Mouse (Mus musculus): Measurements from ENCODE around the gene Upp2.
A peak's percentile ranks its signal among the peaks of the same experiment; 100 is the strongest.

Upp2 gene

DNA sequence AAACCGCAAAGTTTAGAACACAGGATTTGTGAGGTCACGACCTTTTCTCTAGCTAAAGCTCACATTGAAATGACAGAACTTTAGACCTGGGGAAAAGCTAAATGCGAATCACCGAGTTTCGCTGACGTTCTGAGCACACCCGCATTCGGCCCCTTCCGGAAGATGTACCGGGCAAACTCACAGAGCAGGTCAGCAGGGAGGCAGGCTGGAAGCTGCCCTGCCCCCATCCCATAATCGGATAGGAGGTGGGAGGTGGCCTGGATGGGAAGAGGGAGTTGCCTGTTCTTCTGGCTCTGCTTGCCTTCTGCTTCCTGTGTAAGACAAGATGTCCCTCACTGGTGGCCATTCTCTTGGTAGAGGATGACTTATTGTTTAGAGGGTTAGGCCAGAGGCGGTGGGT lies 112.9 kb downstream of the Upp2 start:
- DNase-seq (ENCODE audit: low spot score in 2 of 2): no peak

- peak; percentile 55 to 67 for DNase-seq (ENCODE audit: low spot score in 2 of 2)
Measured at GRCm38 (mm10) chr2:58680794-58681193, 113.7 kb downstream of the Upp2 start.

- no peak for DNase-seq (ENCODE audit: low spot score in 2 of 2)
Measured at GRCm38 (mm10) chr2:58681394-58681793, 114.3 kb downstream of the Upp2 start.

DNA sequence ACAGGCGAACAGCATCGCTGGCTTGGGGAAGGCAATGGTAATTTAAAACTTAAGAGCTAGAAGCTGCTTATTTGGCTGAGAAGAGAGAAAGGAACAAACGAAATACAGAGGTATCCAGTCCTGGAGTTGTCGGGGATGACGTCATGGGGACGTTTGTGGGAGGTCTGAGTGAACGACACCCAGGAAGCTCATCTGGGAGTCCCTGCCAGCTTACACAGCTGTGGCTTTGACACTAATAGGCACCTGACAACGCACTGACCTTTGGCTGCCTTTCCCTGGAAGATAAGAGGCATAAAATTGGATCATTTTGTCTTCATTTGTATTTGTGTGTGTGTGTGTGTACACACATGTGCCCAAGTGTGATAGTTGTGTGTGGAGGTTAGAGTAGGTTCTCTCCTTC lies 130.4 kb downstream of the Upp2 start:
- DNase-seq (ENCODE audit: low spot score in 2 of 2): no peak

GRCm38 (mm10) chr2:58699931-58700330 lies 132.8 kb downstream of the Upp2 start:
- peak; percentile 66 to 67 for DNase-seq (ENCODE audit: low spot score in 2 of 2)

DNA sequence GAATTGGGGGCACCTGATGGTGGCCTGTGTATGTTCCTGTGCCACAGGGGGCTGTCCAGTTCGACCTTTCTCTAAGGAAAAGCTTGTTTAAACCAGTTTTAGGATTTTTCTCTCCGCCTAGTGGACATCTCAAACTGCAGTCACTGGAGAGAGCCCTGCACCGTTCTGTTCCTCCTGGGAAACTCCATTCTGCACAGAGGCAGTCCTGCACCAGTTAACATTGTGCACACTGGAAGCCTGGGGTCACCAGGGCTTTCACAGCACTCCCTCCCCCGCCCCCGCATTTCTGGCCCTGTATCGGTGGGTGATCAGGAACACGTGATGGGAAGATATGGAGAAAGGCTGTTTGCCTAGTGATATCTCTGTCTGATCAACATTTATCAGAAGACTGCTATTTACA lies 133.3 kb downstream of the Upp2 start:
- no peak for DNase-seq (ENCODE audit: low spot score in 2 of 2)

DNA sequence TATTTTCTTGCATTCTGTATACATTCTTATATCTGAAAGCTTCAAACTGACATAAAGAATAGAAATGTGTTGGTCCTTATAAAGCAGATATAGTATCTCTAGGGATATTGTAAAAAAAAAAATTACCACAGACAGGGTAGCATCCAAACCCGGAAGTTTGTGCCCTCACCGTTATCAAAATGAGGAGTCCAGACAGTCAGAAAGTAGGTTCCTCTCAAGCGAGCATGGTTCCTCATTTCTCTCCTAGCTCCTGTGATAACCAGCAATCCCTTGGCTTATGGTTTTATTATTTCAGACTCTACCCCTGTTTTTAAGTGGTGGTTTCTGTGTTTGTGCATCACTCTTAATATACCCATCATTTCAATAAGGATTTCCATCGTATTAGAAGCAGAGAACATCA lies 134.5 kb downstream of the Upp2 start:
- no peak for DNase-seq (ENCODE audit: low spot score in 2 of 2)

- no peak for DNase-seq (ENCODE audit: low spot score in 2 of 2)
Measured at GRCm38 (mm10) chr2:58703226-58703625, 136.1 kb downstream of the Upp2 start.

DNA sequence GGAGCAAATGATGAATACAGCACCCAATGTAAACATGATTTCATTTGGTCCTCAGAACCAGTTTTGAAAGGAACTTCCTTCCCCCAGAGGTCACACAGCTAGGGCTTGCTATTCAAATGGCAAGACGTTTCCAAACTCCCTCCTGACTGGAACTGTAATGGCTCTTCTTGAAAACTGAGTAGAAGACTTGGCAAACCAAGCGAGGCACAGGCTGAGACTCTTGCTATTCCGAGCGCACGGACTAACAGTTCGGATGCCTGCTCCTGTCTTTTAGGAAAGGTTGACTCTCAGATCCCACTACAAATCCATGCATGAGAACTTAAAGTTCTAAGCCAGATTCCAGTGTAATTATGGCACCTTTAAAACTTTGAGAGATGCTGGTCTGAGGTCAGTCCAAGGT lies 136.5 kb downstream of the Upp2 start:
- DNase-seq (ENCODE audit: low spot score in 2 of 2): no peak

DNA sequence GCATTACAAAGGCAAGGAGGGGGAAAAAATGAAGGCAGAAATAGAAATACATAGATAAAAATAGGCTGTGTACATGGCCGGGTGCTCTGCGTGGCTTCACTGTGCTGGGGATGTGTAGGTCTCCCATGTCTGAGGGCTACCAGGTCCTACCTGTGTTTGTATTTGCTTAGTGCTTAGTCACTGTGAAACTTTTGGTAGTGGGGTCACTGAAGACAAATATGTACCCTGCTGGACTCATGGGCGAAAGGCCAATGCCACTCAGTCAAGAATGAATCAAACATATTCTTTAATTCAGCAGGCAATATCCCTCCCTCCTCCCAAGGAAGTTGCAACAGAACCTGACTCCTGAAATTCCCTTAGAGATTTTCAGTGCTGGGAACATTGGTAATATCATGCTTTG lies 137.5 kb downstream of the Upp2 start:
- no peak for DNase-seq (ENCODE audit: low spot score in 2 of 2)

DNA sequence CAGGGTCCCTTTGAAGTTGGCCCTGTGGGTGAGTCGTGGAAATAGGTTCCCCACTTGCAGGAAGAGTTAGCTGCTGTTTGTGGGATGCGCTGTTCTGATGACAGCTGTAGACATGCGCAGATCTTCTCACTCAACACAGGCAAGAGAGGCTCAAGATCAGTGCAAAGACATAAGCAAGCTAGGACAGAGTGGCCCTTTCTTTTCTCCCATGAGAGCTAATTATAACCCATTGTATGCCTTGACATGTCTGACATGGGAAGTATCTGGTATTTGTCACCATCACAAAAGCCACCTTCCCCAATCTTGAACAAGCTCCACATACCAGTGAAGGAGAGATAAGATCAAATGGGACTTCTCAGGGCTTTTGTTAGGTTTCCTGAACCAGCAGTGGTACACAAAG lies 140.6 kb downstream of the Upp2 start:
- no peak for DNase-seq (ENCODE audit: low spot score in 2 of 2)

GRCm38 (mm10) chr2:58710234-58710633 lies 143.1 kb downstream of the Upp2 start:
- DNase-seq (ENCODE audit: low spot score in 2 of 2): no peak

GRCm38 (mm10) chr2:58711049-58711448 lies 144.0 kb downstream of the Upp2 start:
- DNase-seq (ENCODE audit: low spot score in 2 of 2): no peak

DNA sequence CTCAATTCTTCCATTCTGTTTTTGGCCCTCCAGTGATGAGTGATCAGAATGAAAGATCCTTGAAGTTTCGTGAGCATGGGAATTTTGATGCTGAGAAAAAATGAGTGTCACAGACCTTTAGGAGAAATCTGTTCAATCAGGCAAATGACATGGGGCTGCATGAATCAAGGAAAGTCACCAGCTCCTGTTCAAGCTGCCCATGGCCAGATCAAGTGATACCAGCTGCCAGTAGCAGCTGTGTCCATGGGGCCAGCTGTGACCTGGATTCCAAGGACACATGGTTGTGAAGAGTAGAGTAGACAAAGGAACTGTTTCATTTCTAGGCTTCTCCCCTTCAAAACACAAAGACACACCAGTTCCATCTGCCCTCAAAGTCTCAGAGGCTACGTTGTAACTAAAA lies 144.4 kb downstream of the Upp2 start:
- DNase-seq (ENCODE audit: low spot score in 2 of 2): no peak

GRCm38 (mm10) chr2:58711935-58712334 lies 144.8 kb downstream of the Upp2 start:
- no peak for DNase-seq (ENCODE audit: low spot score in 2 of 2)

DNA sequence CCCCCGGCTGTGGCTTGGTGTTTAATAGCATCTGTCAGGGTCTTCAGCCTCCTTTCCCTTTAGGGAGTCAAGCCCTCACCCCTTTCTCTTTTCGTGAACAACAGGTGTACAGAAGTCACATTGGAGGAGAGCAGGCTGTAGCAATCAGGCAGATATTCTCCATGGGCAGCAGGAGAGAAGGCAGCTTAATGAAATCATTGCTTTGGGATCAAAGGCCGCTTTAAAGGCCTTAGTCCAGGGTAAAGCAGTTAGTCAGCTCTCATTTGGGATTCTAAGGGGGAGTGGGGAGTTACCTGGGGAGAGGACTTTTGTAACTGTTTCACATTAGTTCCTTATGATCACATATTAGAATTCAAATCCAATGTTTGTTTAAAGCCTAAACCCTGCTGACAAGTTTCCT lies 150.8 kb downstream of the Upp2 start:
- no peak for DNase-seq (ENCODE audit: low spot score in 2 of 2)

DNA sequence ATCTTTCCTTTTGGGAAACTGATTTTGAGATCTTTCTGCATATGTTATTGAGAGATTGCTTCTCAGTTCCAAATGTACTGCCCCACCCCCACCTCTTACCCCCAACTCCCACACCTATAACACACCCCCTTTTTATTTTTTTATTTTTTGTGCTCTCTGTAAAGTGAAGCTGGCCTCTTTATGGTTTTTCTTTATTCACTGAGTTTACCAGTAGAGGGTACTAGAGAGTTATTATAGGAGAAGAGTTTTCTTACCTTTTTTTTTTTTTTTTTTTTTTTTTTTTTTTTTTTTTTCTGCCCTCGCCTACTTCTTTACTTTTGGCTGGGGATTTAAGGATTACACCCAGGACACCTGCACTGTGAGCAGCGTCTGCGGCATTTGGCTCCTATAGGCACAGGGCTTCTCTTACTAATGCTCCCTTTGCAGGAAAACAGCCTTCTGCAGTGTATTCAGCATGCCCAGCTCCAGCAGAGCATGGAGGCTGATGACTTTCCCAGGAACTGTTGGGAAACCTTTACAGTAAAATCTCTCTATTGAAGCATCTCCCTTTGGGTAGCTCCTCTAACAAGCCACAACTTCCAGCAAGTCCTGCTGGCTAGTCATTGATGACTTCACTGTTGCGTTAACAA lies 170.2 kb downstream of the Upp2 start:
- DNase-seq (ENCODE audit: low spot score in 2 of 2): peak in 1 of 2 experiments; percentile 3

DNA sequence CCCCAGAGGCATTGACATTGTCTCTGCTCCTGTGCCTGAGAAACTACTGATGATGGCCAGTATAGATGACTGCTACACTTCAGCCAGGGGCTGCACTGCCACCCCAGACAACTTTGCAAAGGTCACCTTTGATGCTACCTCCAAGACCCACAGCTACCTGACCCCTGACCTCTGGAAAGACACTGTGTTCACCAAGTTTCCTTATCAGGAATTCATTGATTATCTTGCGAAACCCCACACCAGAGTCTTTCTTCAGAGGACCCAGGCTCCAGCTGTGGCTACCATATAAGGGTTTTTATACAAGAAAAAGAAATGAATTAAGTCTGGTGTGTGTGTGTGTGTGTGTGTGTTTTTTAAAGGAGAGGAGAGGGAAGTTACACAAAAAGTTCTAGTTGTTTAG lies 174.1 kb downstream of the Upp2 start:
- no peak for DNase-seq (ENCODE audit: low spot score in 2 of 2)

GRCm38 (mm10) chr2:58742026-58742425 lies 174.9 kb downstream of the Upp2 start:
- no peak for DNase-seq (ENCODE audit: low spot score in 2 of 2)

- no peak for DNase-seq (ENCODE audit: low spot score in 2 of 2)
Measured at GRCm38 (mm10) chr2:58743446-58743845, 176.3 kb downstream of the Upp2 start.

DNA sequence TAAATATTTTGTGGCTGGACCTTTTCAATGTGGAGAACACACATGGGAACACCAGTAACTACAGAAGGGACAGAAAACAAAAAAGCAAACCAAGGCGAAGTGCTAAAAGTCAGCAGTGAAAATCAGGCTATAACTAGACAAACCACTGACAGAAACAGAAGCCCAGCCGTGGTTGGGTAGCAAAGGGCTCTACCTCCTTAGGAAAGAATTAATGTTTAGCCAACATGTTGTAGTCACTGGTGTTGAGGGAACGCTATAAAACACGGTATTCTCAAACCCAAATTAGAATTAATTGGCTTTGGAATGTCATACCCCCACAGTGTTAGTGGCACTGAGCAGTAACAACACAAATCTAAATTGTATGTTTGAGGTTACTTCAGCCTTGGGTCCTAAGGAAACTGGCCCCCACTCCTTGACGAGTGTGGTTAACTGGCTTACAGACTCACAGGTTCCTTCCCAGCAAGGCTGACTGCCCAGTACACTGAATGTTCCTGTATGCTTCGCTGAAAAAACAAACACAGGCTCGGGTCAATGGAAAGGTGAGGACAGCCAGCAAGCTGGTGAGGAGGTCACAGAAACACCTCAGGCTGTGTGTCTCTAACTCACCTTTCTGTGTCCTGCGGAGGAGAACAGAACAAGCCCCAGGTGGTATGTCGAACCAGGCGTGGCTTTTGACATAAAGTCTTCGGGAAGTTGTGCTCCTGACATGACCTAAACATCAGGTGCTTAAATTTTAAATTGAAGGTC lies 180.6 kb downstream of the Upp2 start:
- DNase-seq (ENCODE audit: low spot score in 2 of 2): no peak

DNA sequence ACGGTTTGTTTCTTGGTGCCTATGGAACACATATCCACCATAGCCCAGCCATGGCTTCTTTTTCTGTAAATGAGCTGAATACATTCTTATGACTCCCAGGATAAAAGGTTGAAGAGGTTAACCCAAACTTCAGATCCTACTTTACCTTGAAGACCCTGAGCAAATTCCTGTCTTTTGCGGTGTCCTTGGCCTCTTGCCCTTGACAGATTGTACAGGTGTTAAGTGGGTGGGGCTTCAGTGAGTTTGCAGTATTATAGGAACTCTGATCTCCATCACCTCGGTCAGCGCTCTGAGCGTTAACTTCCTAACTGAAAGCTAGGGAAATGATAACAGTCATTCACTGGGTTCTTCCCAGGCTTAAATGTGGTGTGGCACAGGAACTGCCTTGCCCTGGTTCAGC lies 181.2 kb downstream of the Upp2 start:
- no peak for DNase-seq (ENCODE audit: low spot score in 2 of 2)

- no peak for DNase-seq (ENCODE audit: low spot score in 2 of 2)
Measured at GRCm38 (mm10) chr2:58752891-58753290, 185.8 kb downstream of the Upp2 start.

DNA sequence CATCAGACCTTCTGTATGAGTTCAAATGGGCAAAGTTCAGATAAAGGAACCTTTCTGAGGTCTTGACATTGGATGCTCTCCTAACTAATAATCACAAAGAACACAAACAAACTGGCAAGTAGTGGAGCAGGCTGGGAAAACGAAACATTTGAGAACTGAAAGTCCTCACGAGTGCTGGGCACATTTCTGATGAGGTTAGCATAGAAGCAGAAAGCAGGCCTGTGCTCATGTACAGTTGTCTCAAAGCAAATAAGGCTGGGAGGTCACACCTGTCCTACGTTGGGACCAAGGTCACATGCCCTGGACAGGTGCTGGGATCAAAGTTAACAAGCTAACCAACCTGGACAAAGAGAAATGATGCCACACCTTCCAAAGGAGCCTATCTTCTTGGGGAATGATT lies 187.6 kb downstream of the Upp2 start:
- DNase-seq (ENCODE audit: low spot score in 2 of 2): no peak
